Mouse (Mus musculus) ES-E14 (cell line): ENCODE data around the gene Sox1. TPM values are rescaled to one million over a fixed set of nuclear protein-coding genes. Genes with fewer than 3 reads are reported as not detected.

ENCODE experiments used
- DNase-seq: peaks from one replicate; pipeline ENCODE4 v3.0.0-alpha.2; 2013; ENCODE audit warnings: low read depth, low spot score
- H3K27ac ChIP-seq: 2 replicates; pipeline ENCODE4 v1.5.1; 2012; ENCODE audit warnings: low read depth, mild to moderate bottlenecking, low read length, moderate library complexity, mixed read lengths; ENCODE audit not compliant: poor library complexity, insufficient read depth, severe bottlenecking
- H3K36me3 ChIP-seq: 2 replicates; pipeline ENCODE4 v1.6.1; 2012; ENCODE audit warnings: mild to moderate bottlenecking, low read length, moderate library complexity, mixed read lengths; ENCODE audit not compliant: control insufficient read depth, poor library complexity, insufficient read depth, severe bottlenecking
- H3K4me1 ChIP-seq, 2 experiments: fragments of 150-350 bp in 1 of 2; sonication (generic) in 1 of 2; 2 replicates each; pipeline ENCODE4 v1.6.1; 2012; ENCODE audit warnings: low read length in 2 of 2, mild to moderate bottlenecking in 1 of 2, mixed read lengths in 1 of 2; ENCODE audit not compliant: control insufficient read depth in 2 of 2, insufficient read depth in 2 of 2, poor library complexity in 1 of 2
- H3K4me3 ChIP-seq, 2 experiments: fragments of 150-350 bp in 1 of 2; sonication (generic) in 1 of 2; 2 replicates each; pipeline ENCODE4 v1.5.1; 2012; ENCODE audit warnings: low read length in 2 of 2, low read depth in 1 of 2, mild to moderate bottlenecking in 1 of 2, mixed read lengths in 1 of 2; ENCODE audit not compliant: insufficient read depth in 1 of 2, poor library complexity in 1 of 2, severe bottlenecking in 1 of 2
- H3K9ac ChIP-seq: 2 replicates; pipeline ENCODE4 v1.6.1; 2012; ENCODE audit warnings: low read depth, mild to moderate bottlenecking, low read length, mixed read lengths; ENCODE audit not compliant: poor library complexity, insufficient read depth, severe bottlenecking
- H3K9me3 ChIP-seq: fragments of 150-350 bp; sonication (generic); 2 replicates; pipeline ENCODE4 v1.6.1; 2012; ENCODE audit warnings: low read depth, mild to moderate bottlenecking, low read length; ENCODE audit not compliant: control insufficient read depth, insufficient read depth
- CHD2 ChIP-seq: IDR thresholded peaks from 2 replicates; pipeline ENCODE4 v1.6.1; 2014; ENCODE audit warnings: mild to moderate bottlenecking, low read depth, low read length, inconsistent platforms
- HCFC1 ChIP-seq: IDR thresholded peaks from 2 replicates; pipeline ENCODE4 v1.6.1; 2012; ENCODE audit warnings: low read length, inconsistent platforms, borderline replicate concordance; ENCODE audit not compliant: insufficient read depth
- MAFK ChIP-seq: IDR thresholded peaks from 2 replicates; pipeline ENCODE4 v1.6.1; 2014; ENCODE audit warnings: mild to moderate bottlenecking, low read depth, low read length, inconsistent platforms; ENCODE audit not compliant: insufficient read depth
- ZC3H11A ChIP-seq: IDR thresholded peaks from 2 replicates; pipeline ENCODE4 v1.6.1; 2012; ENCODE audit warnings: low read depth, mild to moderate bottlenecking, inconsistent platforms, low read length, borderline replicate concordance
- ZNF384 ChIP-seq: IDR thresholded peaks from 2 replicates; pipeline ENCODE4 v1.6.1; 2012; ENCODE audit warnings: low read depth, low read length, inconsistent platforms
- in situ Hi-C, 2 experiments: fragments of 600-800 bp; cut with MboI; formaldehyde crosslinking; loops; one replicate each; pipeline ENCODE4 v1.15.1; 2025; ENCODE audit warnings: low sequenced_read_pairs in 2 of 2, inconsistent platforms in 1 of 2; ENCODE audit not compliant: unreplicated experiment in 2 of 2
- total RNA-seq: library from RNA; depleted of rRNA; stranded (reverse); fragments of 300-350 nt; gene quantifications from 2 replicates; pipeline ENCODE4 v1.2.3, GENCODE M21; 2012

The Sox1 gene
- total RNA-seq, 1 experiment = 1.0 TPM

DNA sequence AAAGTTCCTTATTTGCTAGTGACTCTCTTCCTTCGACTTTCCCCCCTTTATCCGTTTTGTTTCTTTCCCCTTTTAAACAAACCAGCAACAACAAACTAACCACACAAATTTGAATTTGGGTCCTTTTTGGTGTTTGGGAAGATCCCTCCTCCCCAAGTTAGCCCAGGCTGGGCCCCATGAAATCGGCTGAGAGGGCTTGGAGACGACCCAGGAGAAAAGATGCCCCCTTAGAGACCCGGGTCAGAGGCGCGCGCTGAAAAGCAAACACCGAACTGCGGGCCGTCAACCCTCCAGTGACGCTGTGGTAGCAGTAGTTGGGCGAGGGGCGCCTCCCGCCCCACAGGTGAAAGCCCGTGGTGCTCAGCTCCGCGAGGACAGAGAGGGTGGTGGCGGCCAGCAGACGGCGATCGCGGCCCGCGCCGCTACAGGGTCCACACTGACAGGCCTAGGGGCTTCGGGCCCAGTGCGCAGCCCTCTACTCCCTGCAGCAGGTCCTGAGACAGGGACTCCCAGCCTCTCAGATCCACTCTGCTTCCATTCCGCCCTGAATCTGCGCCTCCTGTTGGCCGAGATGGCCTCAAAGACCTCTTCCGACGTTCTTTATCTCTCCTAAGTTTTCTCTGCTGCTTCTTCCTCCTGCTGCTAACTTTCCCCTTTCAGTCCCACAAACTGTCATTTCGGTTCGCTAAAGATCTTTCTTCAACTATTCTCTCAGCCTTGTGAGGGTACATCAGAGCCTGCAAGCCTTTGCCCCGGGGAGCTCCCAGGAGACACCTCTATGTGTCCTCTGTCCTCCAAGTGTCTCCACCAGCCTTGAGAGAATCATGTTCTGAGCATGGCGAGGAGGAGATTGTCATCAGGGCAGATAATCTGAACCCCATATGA is 3.5 kb upstream of the Sox1 start:
- H3K27ac ChIP-seq = no peak overlapping the region

DNA sequence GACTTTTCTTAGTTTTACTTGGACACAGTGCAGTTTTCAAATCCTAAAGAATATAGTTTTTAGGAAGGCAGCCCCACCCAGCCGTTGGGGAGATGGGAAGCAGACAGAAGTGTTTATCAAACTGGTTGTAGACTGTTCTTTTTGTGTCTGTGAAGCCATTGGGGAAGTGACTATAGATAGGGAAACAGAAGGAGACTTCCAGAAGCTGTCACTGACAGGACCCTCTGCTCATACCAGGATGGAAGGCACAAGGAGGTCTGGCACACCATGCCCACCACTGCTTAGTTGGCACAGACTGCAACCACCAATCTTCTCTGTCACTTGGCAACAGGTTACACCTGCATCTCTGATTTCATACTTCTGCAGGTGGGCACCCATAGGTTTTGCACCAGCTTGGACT is 2.3 kb upstream of the Sox1 start:
- no peak overlapping the region for H3K9ac ChIP-seq
- in situ Hi-C loops = loop anchor here (5.0 to 25.0 kb wide), 3 partner anchors 170 to 1080 kb away; partner anchors contain the start of genes Col4a1 (in 2 of the 2), Col4a2 (in 2 of the 2), Naxd (in 1 of the 2) and Rab20 (in 1 of the 2)
- no peak overlapping the region for H3K27ac ChIP-seq
- H3K4me3 ChIP-seq = no peak overlapping the region
- no peak for TF ChIP-seq ZNF384
- no peak for TF ChIP-seq MAFK
- TF ChIP-seq HCFC1 = no peak
- TF ChIP-seq CHD2 = no peak
- TF ChIP-seq ZC3H11A = no peak
- no peaks in the 10 kb centered on the region for H3K9me3 ChIP-seq
- no peak for DNase-seq
- no peaks in the 10 kb centered on the region for H3K36me3 ChIP-seq
- H3K4me1 ChIP-seq = peaks cover 0 to 2% of the 10 kb centered on the region in 2 experiments; a peak in 1 of 4 replicates

More for the DNA sequence above, 3.5 kb upstream of the Sox1 start:
- Histone ChIP-seq H3K4me1 (peaks cover 0 to 2% of the 10 kb centered on the region in 2 experiments; a peak in 1 of 4 replicates), H3K9ac (no peak overlapping the region), H3K4me3 (peak overlapping the region in 1 of 2 experiments; percentile 13; a peak in 1 of 4 replicates), H3K9me3 (no peaks in the 10 kb centered on the region), H3K36me3 (no peaks in the 10 kb centered on the region)
- TF ChIP-seq MAFK = no peak
- TF ChIP-seq ZC3H11A = peak; percentile 56; the same call in 1 of the 2 replicates
- no peak for TF ChIP-seq CHD2
- 0 out of 2 replicates have a peak, but pooled peaks have one; percentile 19 for TF ChIP-seq HCFC1
- TF ChIP-seq ZNF384 = no peak
- DNase-seq = no peak
- in situ Hi-C loops = loop anchor here (5.0 to 25.0 kb wide), 3 partner anchors 171 to 1079 kb away; partner anchors contain the start of genes Col4a1 (in 2 of the 2), Col4a2 (in 2 of the 2), Naxd (in 1 of the 2) and Rab20 (in 1 of the 2)

DNA sequence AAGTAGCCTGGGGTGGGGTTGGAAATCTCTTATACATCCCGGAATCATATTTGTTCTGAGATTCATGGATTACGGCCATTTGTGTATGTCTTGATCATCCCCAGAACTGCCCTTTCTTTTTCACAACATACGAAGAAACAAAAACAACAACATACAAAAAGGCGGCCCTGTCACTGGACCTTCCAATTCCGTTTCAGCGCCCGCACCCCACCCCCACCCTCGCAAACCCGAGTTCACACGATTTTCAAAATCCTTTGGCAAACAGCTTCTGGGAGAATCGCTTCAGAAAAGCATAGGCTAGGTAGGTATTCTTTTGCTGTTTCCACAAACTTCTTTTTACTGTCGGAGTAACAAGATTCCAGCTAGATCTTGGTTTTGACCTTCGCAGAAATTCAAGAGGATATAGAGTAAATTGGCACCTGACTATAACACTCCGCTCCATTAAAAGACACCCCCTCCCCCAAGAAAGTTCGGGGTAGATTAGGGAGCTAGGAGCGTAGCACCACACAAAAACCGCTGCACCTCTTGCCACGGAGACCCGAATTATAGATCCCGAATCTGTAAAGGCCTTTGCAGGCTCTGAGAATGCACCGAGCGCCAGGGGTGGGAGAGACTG is 602 bp upstream of the Sox1 start:
- H3K27ac ChIP-seq = no peak overlapping the region
- in situ Hi-C loops = loop anchor here (5.0 to 25.0 kb wide), 3 partner anchors 168 to 1082 kb away; partner anchors contain the start of genes Col4a1 (in 2 of the 2), Col4a2 (in 2 of the 2), Naxd (in 1 of the 2) and Rab20 (in 1 of the 2)
- DNase-seq = no peak

More for the DNA sequence above, 602 bp upstream of the Sox1 start:
- TF ChIP-seq MAFK (no peak), ZNF384 (no peak), HCFC1 (no peak), CHD2 (no peak), ZC3H11A (no peak)
- H3K4me3 ChIP-seq = peak overlapping the region; percentile 63 to 66
- H3K4me1 ChIP-seq = peaks cover 0 to 2% of the 10 kb centered on the region in 2 experiments; a peak in 1 of 4 replicates
- no peak overlapping the region; the same call in 1 of the 2 replicates for H3K9ac ChIP-seq
- no peaks in the 10 kb centered on the region for H3K36me3 ChIP-seq
- no peaks in the 10 kb centered on the region for H3K9me3 ChIP-seq
